In the genomic region with DNA sequence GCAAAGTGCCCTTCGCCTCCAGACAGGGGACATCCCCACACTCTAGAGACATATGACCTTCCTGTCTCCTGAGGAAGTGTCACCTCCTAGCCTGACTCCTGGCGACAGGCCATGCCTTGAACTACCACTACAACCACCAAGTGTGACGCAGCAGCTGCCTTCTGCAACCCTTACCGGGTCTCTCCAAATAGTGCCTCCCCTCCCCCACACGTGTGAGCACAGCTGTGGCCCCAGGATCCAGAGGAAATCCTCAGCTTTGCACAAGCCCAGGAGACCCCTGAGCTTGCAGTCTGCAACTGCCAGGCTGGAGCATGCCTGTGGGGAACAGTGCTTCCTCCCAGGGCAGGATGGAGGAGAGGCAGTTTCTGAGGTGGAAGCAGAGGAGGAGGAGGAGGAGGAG, we compare ENCODE assay signal across 21 mouse cellular contexts. TPM values are rescaled to one million over a fixed set of nuclear protein-coding genes. Genes with fewer than 3 reads are reported as not detected.
DNase-seq lines count a peak whose midpoint lies in the region; ATAC-seq lines count a peak whose summit lies in the region.
"Had no signal": no experiment of that assay in that cellular context is flagged by ENCODE, and none has a peak within 500 bp of the region (broad histone marks: within the 10 kb centered on the region; RNA-seq: fewer than 3 reads in every experiment).

No protein-coding gene starts in this region.

- H3K4me3 ChIP-seq in hindbrain, embryonic 10.5 days = no peak overlapping the region
- no peak overlapping the region for H3K4me3 ChIP-seq in hindbrain, embryonic 14.5 days (replicated peaks; ENCODE audit: low read length)
- H3K4me3 ChIP-seq in midbrain, embryonic 10.5 days = no peak overlapping the region
- no peak overlapping the region for H3K4me3 ChIP-seq in midbrain, embryonic 16.5 days (ENCODE audit: low read depth, low read length)
- H3K4me3 ChIP-seq in limb, embryonic 10.5 days = no peak overlapping the region
- H3K4me3 ChIP-seq: forebrain, embryonic 15.5 days; heart, embryonic 12.5 days; hindbrain, embryonic 12.5 days had no signal

- DNase-seq in hindbrain, embryonic 10.5 days (ENCODE audit: low spot score) = no peak
- no peak for DNase-seq in hindbrain, embryonic 14.5 days (ENCODE audit: low spot score)
- no peak for DNase-seq in midbrain, embryonic 10.5 days (ENCODE audit: low spot score)
- DNase-seq in limb, embryonic 10.5 days (ENCODE audit: low spot score) = no peak
- no peak for DNase-seq in right cerebral cortex, postnatal 36 days (ENCODE audit: low spot score in 2 of 2)
- DNase-seq in heart, postnatal 10 days = no peak
- DNase-seq: cerebellum, adult 18-20 months; cerebellum, postnatal 14 days; gastrocnemius, postnatal 14 days; heart, adult 18-20 months; heart, postnatal 14 days; kidney, adult 11 months; kidney, postnatal 25 days; liver, postnatal 0 days; lung, postnatal 36 days had no signal

- no peak for ATAC-seq in hindbrain, embryonic 14.5 days (ENCODE audit: low FRiP score)
- no peak for ATAC-seq in midbrain, embryonic 16.5 days
- ATAC-seq: forebrain, embryonic 15.5 days; liver, postnatal 0 days had no signal

- no peaks in the 10 kb centered on the region for H3K27me3 ChIP-seq in hindbrain, embryonic 10.5 days (ENCODE audit: insufficient read depth, poor library complexity, severe bottlenecking)
- no peaks in the 10 kb centered on the region for H3K27me3 ChIP-seq in hindbrain, embryonic 14.5 days (ENCODE audit: control insufficient read depth, insufficient read depth, low read length)
- no peaks in the 10 kb centered on the region for H3K27me3 ChIP-seq in midbrain, embryonic 10.5 days (ENCODE audit: low read depth, poor library complexity, severe bottlenecking)
- H3K27me3 ChIP-seq in midbrain, embryonic 16.5 days (ENCODE audit: control insufficient read depth, insufficient read depth, low read depth, low read length) = no peaks in the 10 kb centered on the region
- peaks cover 20% of the 10 kb centered on the region; the same call in 1 of the 2 replicates for H3K27me3 ChIP-seq in limb, embryonic 10.5 days (ENCODE audit: low read depth, poor library complexity, severe bottlenecking)
- H3K27me3 ChIP-seq: forebrain, embryonic 15.5 days; hindbrain, embryonic 12.5 days had no signal

- peaks cover 25% of the 10 kb centered on the region for H3K4me1 ChIP-seq in hindbrain, embryonic 10.5 days (replicated peaks)
- H3K4me1 ChIP-seq in hindbrain, embryonic 14.5 days (replicated peaks; ENCODE audit: control insufficient read depth, insufficient read depth, low read length) = 0 out of 2 replicates have a peak, but pooled peaks cover 7% of the 10 kb centered on the region
- H3K4me1 ChIP-seq in midbrain, embryonic 10.5 days = peaks cover 18% of the 10 kb centered on the region
- peaks cover 4% of the 10 kb centered on the region; the same call in 1 of the 2 replicates for H3K4me1 ChIP-seq in midbrain, embryonic 16.5 days (ENCODE audit: control insufficient read depth, insufficient read depth, low read length)
- H3K4me1 ChIP-seq in limb, embryonic 10.5 days = peaks cover 25% of the 10 kb centered on the region

- H3K36me3 ChIP-seq in hindbrain, embryonic 10.5 days = no peaks in the 10 kb centered on the region
- H3K36me3 ChIP-seq in hindbrain, embryonic 14.5 days (replicated peaks; ENCODE audit: control insufficient read depth, insufficient read depth) = no peaks in the 10 kb centered on the region
- H3K36me3 ChIP-seq in midbrain, embryonic 10.5 days = no peaks in the 10 kb centered on the region
- H3K36me3 ChIP-seq in midbrain, embryonic 16.5 days (ENCODE audit: control insufficient read depth, insufficient read depth, low read length) = no peaks in the 10 kb centered on the region
- no peaks in the 10 kb centered on the region for H3K36me3 ChIP-seq in limb, embryonic 10.5 days
- H3K36me3 ChIP-seq: forebrain, embryonic 15.5 days; heart, embryonic 12.5 days; hindbrain, embryonic 12.5 days had no signal

- H3K9me3 ChIP-seq in hindbrain, embryonic 10.5 days = peaks cover 4% of the 10 kb centered on the region; the same call in 1 of the 2 replicates
- H3K9me3 ChIP-seq in hindbrain, embryonic 14.5 days (ENCODE audit: control insufficient read depth, low read length) = no peaks in the 10 kb centered on the region
- H3K9me3 ChIP-seq in midbrain, embryonic 10.5 days (replicated peaks) = no peaks in the 10 kb centered on the region; the same call in 1 of the 2 replicates
- no peaks in the 10 kb centered on the region for H3K9me3 ChIP-seq in midbrain, embryonic 16.5 days (replicated peaks; ENCODE audit: control insufficient read depth, low read length, poor library complexity, severe bottlenecking)
- no peaks in the 10 kb centered on the region for H3K9me3 ChIP-seq in limb, embryonic 10.5 days (replicated peaks)
- H3K9me3 ChIP-seq: forebrain, embryonic 15.5 days; heart, embryonic 12.5 days; hindbrain, embryonic 12.5 days had no signal

- no peak overlapping the region for H3K4me2 ChIP-seq in hindbrain, embryonic 14.5 days (replicated peaks)
- no peak overlapping the region for H3K4me2 ChIP-seq in midbrain, embryonic 16.5 days (ENCODE audit: low read length)
- H3K4me2 ChIP-seq: forebrain, embryonic 15.5 days; heart, embryonic 12.5 days; hindbrain, embryonic 12.5 days; liver, embryonic 11.5 days had no signal

- no peak overlapping the region for H3K9ac ChIP-seq in hindbrain, embryonic 14.5 days
- no peak overlapping the region for H3K9ac ChIP-seq in midbrain, embryonic 16.5 days (ENCODE audit: low read depth, low read length)
- H3K9ac ChIP-seq: forebrain, embryonic 15.5 days; heart, embryonic 12.5 days; hindbrain, embryonic 12.5 days; liver, postnatal 0 days had no signal

- H3K27ac ChIP-seq in hindbrain, embryonic 10.5 days = 0 out of 2 replicates have a peak overlapping the region, but pooled peaks have one; percentile 50
- no peak overlapping the region for H3K27ac ChIP-seq in hindbrain, embryonic 14.5 days
- peak overlapping the region; percentile 18; the same call in 1 of the 2 replicates for H3K27ac ChIP-seq in midbrain, embryonic 10.5 days (replicated peaks)
- H3K27ac ChIP-seq in midbrain, embryonic 16.5 days (ENCODE audit: low read length) = no peak overlapping the region
- peak overlapping the region; percentile 37; the same call in 1 of the 2 replicates for H3K27ac ChIP-seq in limb, embryonic 10.5 days
- H3K27ac ChIP-seq: forebrain, embryonic 15.5 days; hindbrain, embryonic 12.5 days had no signal

- WGBS in hindbrain, embryonic 10.5 days = 43% methylated on average over 5 of the region's 5 CpGs
- 42% methylated on average over 5 of the region's 5 CpGs for WGBS in hindbrain, embryonic 14.5 days
- 46% methylated on average over 5 of the region's 5 CpGs for WGBS in midbrain, embryonic 10.5 days
- WGBS in midbrain, embryonic 16.5 days = 49% methylated on average over 5 of the region's 5 CpGs
- WGBS in limb, embryonic 10.5 days = 28% methylated on average over 5 of the region's 5 CpGs

- intact Hi-C loops in heart, postnatal 10 days (cut with DNase I) = no loop called here

RNA-seq across cellular contexts. Expression of a gene that starts 19.2 kb away (rescaled TPM):
- 0.06 and 0.27 TPM in 2 replicates for polyA plus RNA-seq in hindbrain, embryonic 10.5 days (2016; fragmentation: Nextera tagmentation; extraction: Ambion mirVana)
- polyA plus RNA-seq in hindbrain, embryonic 14.5 days (2014; fragmentation: Nextera tagmentation; extraction: Ambion mirVana) = 0.47 and 0.76 TPM in 2 replicates
- not detected in 2 replicates for polyA plus RNA-seq in midbrain, embryonic 10.5 days (2016; fragmentation: Nextera tagmentation; extraction: Ambion mirVana)
- polyA plus RNA-seq in midbrain, embryonic 16.5 days (2015; fragmentation: Nextera tagmentation; extraction: Ambion mirVana) = 0.88 and 1.4 TPM in 2 replicates
- polyA plus RNA-seq in limb, embryonic 10.5 days (2016; fragmentation: Nextera tagmentation; extraction: Ambion mirVana) = 0.20 TPM in 1 of 2 replicates, not detected in the other
- total RNA-seq in heart, postnatal 10 days (2021) = not detected
- total RNA-seq: gastrocnemius, postnatal 14 days; heart, adult 18-20 months; heart, postnatal 14 days; megakaryocyte-erythroid progenitor cell, adult 5-6 weeks had no signal
- polyA plus RNA-seq: hindbrain, embryonic 12.5 days; liver, embryonic 11.5 days; liver, postnatal 0 days had no signal

RNA-seq across cellular contexts. Expression of a gene that starts 54.2 kb away (rescaled TPM):
- polyA plus RNA-seq in hindbrain, embryonic 10.5 days (2016; fragmentation: Nextera tagmentation; extraction: Ambion mirVana) = 9.1 and 10.7 TPM in 2 replicates
- 18.5 and 20.1 TPM in 2 replicates for polyA plus RNA-seq in hindbrain, embryonic 14.5 days (2014; fragmentation: Nextera tagmentation; extraction: Ambion mirVana)
- 2.4 and 3.3 TPM in 2 replicates for polyA plus RNA-seq in midbrain, embryonic 10.5 days (2016; fragmentation: Nextera tagmentation; extraction: Ambion mirVana)
- 10.1 and 16.2 TPM in 2 replicates for polyA plus RNA-seq in midbrain, embryonic 16.5 days (2015; fragmentation: Nextera tagmentation; extraction: Ambion mirVana)
- polyA plus RNA-seq in limb, embryonic 10.5 days (2016; fragmentation: Nextera tagmentation; extraction: Ambion mirVana) = 11.1 and 13.1 TPM in 2 replicates
- under 1 TPM; 0.72 to 0.93 TPM for total RNA-seq in heart, postnatal 10 days (2021)
- total RNA-seq: megakaryocyte-erythroid progenitor cell, adult 5-6 weeks had no signal
- polyA plus RNA-seq: liver, postnatal 0 days had no signal

Comparison
In these comparisons a context has a peak if more than half of its experiments do, and no peak if none do; other contexts are left out.
1. H3K27ac ChIP-seq: peak in hindbrain, embryonic 10.5 days (single experiment), midbrain, embryonic 10.5 days (single experiment) and limb, embryonic 10.5 days (single experiment); none in hindbrain, embryonic 14.5 days (single experiment) and midbrain, embryonic 16.5 days (single experiment).